Comparison of ENCODE assay signal across 8 mouse cellular contexts in the genomic region with DNA sequence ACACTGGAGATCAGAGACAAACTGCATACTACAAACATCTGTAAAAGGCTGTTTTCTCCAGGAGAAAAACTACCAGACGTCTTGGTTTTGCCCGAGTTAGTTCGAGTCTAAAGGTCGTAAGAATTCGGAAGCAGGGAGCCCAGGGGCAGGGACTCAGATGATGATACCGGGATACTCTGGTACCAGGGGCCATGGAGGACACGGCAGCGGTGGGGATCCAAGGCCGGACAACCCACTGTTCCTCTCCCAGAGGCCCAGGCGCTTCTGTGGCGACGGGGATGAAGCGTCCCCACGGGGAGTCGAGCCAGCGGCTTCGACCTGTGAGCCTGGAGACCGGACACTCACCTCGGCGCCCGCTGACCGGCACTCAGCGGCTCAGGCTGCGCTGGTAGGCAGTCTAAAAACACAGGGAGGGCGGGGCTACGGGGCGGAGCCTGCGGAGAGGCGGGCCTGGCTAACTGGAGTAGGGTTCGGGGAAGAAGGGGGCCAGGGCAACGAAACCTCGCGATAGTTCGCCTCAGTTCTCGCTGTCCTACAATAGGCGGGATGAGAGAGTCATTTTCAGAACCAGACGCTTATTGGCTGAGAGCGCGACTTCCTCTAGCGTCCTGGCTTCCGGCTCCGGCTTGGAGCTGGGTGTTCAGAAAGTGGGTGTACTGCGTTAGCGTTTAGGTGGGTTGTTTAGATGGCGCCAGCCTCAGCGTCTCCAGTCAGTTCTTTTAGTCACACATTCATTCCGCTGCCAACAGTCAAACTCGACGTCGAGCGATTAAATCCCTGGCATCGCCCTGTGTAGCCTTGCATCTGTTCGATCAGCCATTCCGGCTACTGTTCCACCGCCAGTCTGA. TPM values are rescaled to one million over a fixed set of nuclear protein-coding genes. Genes with fewer than 3 reads are reported as not detected.
A peak's percentile ranks its signal among the peaks of the same experiment; 100 is the strongest.
DNase-seq lines count a peak whose midpoint lies in the region; ATAC-seq and TF ChIP-seq lines count a peak whose summit lies in the region.

A gene (minus strand): TSS at position 436 of the 848 bp plus-strand sequence.

- WGBS in forebrain, embryonic 10.5 days = under 1% methylated on average over 55 of the region's 55 CpGs
- WGBS in heart, embryonic 15.5 days = under 1% methylated on average over 55 of the region's 55 CpGs
- WGBS in liver, embryonic 14.5 days (ENCODE audit: insufficient replicate concordance) = under 1% methylated on average over 55 of the region's 55 CpGs
- WGBS in neural tube, embryonic 11.5 days = under 1% methylated on average over 55 of the region's 55 CpGs
- WGBS in stomach, postnatal 0 days = under 1% methylated on average over 55 of the region's 55 CpGs

- peak within 1 kb of the TSS; percentile 90 for H3K27ac ChIP-seq in forebrain, embryonic 10.5 days
- peak within 1 kb of the TSS; percentile 83 for H3K27ac ChIP-seq in heart, embryonic 15.5 days
- peak within 1 kb of the TSS; percentile 73 for H3K27ac ChIP-seq in liver, embryonic 14.5 days
- peak within 1 kb of the TSS; percentile 71 for H3K27ac ChIP-seq in neural tube, embryonic 11.5 days (ENCODE audit: low read depth, low read length)
- H3K27ac ChIP-seq in stomach, postnatal 0 days (replicated peaks) = peak within 1 kb of the TSS; percentile 97

- TF ChIP-seq CTCF in liver, embryonic 14.5 days (IDR thresholded peaks at IDR 0.05; ENCODE audit: low read depth) = no peak
- no peak; the same call in 1 of the 2 replicates for TF ChIP-seq CTCF in stomach, postnatal 0 days (IDR thresholded peaks at IDR 0.05; ENCODE audit: low read depth)

- no peaks in the 10 kb centered on the region for H3K9me3 ChIP-seq in forebrain, embryonic 10.5 days
- no peaks in the 10 kb centered on the region for H3K9me3 ChIP-seq in heart, embryonic 15.5 days (replicated peaks)
- H3K9me3 ChIP-seq in liver, embryonic 14.5 days (ENCODE audit: control insufficient read depth, low read length) = no peaks in the 10 kb centered on the region
- H3K9me3 ChIP-seq in neural tube, embryonic 11.5 days (ENCODE audit: control insufficient read depth, low read length) = no peaks in the 10 kb centered on the region
- H3K9me3 ChIP-seq in stomach, postnatal 0 days (ENCODE audit: control insufficient read depth, low read length) = no peaks in the 10 kb centered on the region

- H3K27me3 ChIP-seq in forebrain, embryonic 10.5 days (ENCODE audit: poor library complexity, severe bottlenecking) = no peaks in the 10 kb centered on the region
- H3K27me3 ChIP-seq in heart, embryonic 15.5 days = no peaks in the 10 kb centered on the region
- H3K27me3 ChIP-seq in liver, embryonic 14.5 days (ENCODE audit: control insufficient read depth, insufficient read depth, low read length) = no peaks in the 10 kb centered on the region
- no peaks in the 10 kb centered on the region for H3K27me3 ChIP-seq in neural tube, embryonic 11.5 days (ENCODE audit: control insufficient read depth, insufficient read depth, low read length)
- no peaks in the 10 kb centered on the region for H3K27me3 ChIP-seq in stomach, postnatal 0 days (ENCODE audit: control insufficient read depth, insufficient read depth, low read length)

- peak; percentile 97 to 99 for DNase-seq in CD8-positive naive resting alpha-beta T cell, adult 2 months (ENCODE audit: low read depth in 2 of 2, low spot score in 2 of 2)
- DNase-seq in c-Kit-positive CD71-negative TER-119-negative erythroid progenitor cells, embryonic 14.5 days (ENCODE audit: low read depth) = peak; percentile 99
- peak; percentile 98 for DNase-seq in forebrain, embryonic 10.5 days (ENCODE audit: extremely low spot score, low spot score)
- peak; percentile 100 for DNase-seq in kidney, postnatal 25 days
- peak; percentile 99 for DNase-seq in liver, embryonic 14.5 days (ENCODE audit: low read depth in 3 of 3, low spot score in 3 of 3)
- peak; percentile 98 for DNase-seq in neural tube, embryonic 11.5 days (ENCODE audit: low spot score)
- peak; percentile 100 for DNase-seq in stomach, postnatal 0 days (ENCODE audit: low spot score)

- ATAC-seq in heart, embryonic 15.5 days (replicated peaks; ENCODE audit: insufficient number of reproducible peaks, insufficient read depth, low FRiP score, low read depth) = peak; percentile 99
- ATAC-seq in liver, embryonic 14.5 days (ENCODE audit: insufficient read depth) = peak; percentile 98
- peak; percentile 99 for ATAC-seq in neural tube, embryonic 11.5 days (ENCODE audit: insufficient read depth, low FRiP score, low TSS enrichment)
- peak; percentile 99 for ATAC-seq in stomach, postnatal 0 days (ENCODE audit: low FRiP score, low TSS enrichment)

- peak within 1 kb of the TSS; percentile 84 for H3K9ac ChIP-seq in heart, embryonic 15.5 days
- peak within 1 kb of the TSS; percentile 79 for H3K9ac ChIP-seq in liver, embryonic 14.5 days (replicated peaks)
- H3K9ac ChIP-seq in neural tube, embryonic 11.5 days (ENCODE audit: low read length) = peak within 1 kb of the TSS; percentile 62
- peak within 1 kb of the TSS; percentile 91 for H3K9ac ChIP-seq in stomach, postnatal 0 days (ENCODE audit: low read length)

- H3K4me1 ChIP-seq in forebrain, embryonic 10.5 days = peaks cover 43% of the 10 kb centered on the region
- H3K4me1 ChIP-seq in heart, embryonic 15.5 days (replicated peaks) = peaks cover 32% of the 10 kb centered on the region
- H3K4me1 ChIP-seq in liver, embryonic 14.5 days (replicated peaks; ENCODE audit: control insufficient read depth in 2 of 2, insufficient read depth in 2 of 2, low read length in 1 of 2) = peaks cover 9 to 10% of the 10 kb centered on the region in 2 experiments
- H3K4me1 ChIP-seq in neural tube, embryonic 11.5 days (ENCODE audit: control insufficient read depth, insufficient read depth, low read length) = peaks cover 5% of the 10 kb centered on the region; the same call in 1 of the 2 replicates
- H3K4me1 ChIP-seq in stomach, postnatal 0 days (replicated peaks; ENCODE audit: control insufficient read depth, insufficient read depth) = no peaks in the 10 kb centered on the region

- peak within 1 kb of the TSS; percentile 82 for H3K4me2 ChIP-seq in heart, embryonic 15.5 days
- peak within 1 kb of the TSS; percentile 73 for H3K4me2 ChIP-seq in liver, embryonic 14.5 days (ENCODE audit: low read depth)
- peak within 1 kb of the TSS; percentile 62 for H3K4me2 ChIP-seq in neural tube, embryonic 11.5 days (ENCODE audit: low read depth)
- peak within 1 kb of the TSS; percentile 72 for H3K4me2 ChIP-seq in stomach, postnatal 0 days (replicated peaks; ENCODE audit: low read depth)

- TF ChIP-seq EP300 in liver, embryonic 14.5 days (IDR thresholded peaks at IDR 0.05; ENCODE audit: low read depth) = peak; percentile 43
- TF ChIP-seq EP300 in stomach, postnatal 0 days (optimal IDR thresholded peaks at IDR 0.05) = peak; percentile 95

- H3K4me3 ChIP-seq in forebrain, embryonic 10.5 days = peak within 1 kb of the TSS; percentile 79
- peak within 1 kb of the TSS; percentile 80 for H3K4me3 ChIP-seq in heart, embryonic 15.5 days
- H3K4me3 ChIP-seq in liver, embryonic 14.5 days (ENCODE audit: insufficient read depth in 1 of 2, low read depth in 2 of 2, low read length in 2 of 2) = peak within 1 kb of the TSS; percentile 74 to 99
- H3K4me3 ChIP-seq in neural tube, embryonic 11.5 days (ENCODE audit: low read depth, low read length) = peak within 1 kb of the TSS; percentile 53
- peak within 1 kb of the TSS; percentile 74 for H3K4me3 ChIP-seq in stomach, postnatal 0 days (ENCODE audit: low read depth, low read length)

- no peaks in the 10 kb centered on the region for H3K36me3 ChIP-seq in forebrain, embryonic 10.5 days (replicated peaks)
- H3K36me3 ChIP-seq in heart, embryonic 15.5 days = peaks cover 6% of the 10 kb centered on the region; the same call in 1 of the 2 replicates
- no peaks in the 10 kb centered on the region for H3K36me3 ChIP-seq in liver, embryonic 14.5 days (replicated peaks; ENCODE audit: control insufficient read depth, insufficient read depth, low read depth)
- no peaks in the 10 kb centered on the region for H3K36me3 ChIP-seq in neural tube, embryonic 11.5 days (ENCODE audit: control insufficient read depth, insufficient read depth, low read length)
- H3K36me3 ChIP-seq in stomach, postnatal 0 days (ENCODE audit: control insufficient read depth, insufficient read depth, low read length) = 0 out of 2 replicates have a peak, but pooled peaks cover 3% of the 10 kb centered on the region

RNA-seq across cellular contexts. Expression of the gene that starts here (rescaled TPM):
- polyA plus RNA-seq in forebrain, embryonic 10.5 days (2016; fragmentation: Nextera tagmentation; extraction: Ambion mirVana) = 16.0 and 16.7 TPM in 2 replicates
- polyA plus RNA-seq in heart, embryonic 15.5 days (2015; fragmentation: Nextera tagmentation; extraction: Ambion mirVana) = 10.7 and 11.5 TPM in 2 replicates
- polyA plus RNA-seq in liver, embryonic 14.5 days (2012; rRNA removed) = 4.6 and 5.0 TPM in 2 replicates
- 10.1 and 11.3 TPM in 2 replicates for polyA plus RNA-seq in liver, embryonic 14.5 days (2014; fragmentation: Nextera tagmentation; extraction: Ambion mirVana)
- 29.6 and 32.6 TPM in 2 replicates for polyA plus RNA-seq in neural tube, embryonic 11.5 days (2014; fragmentation: Nextera tagmentation; extraction: Ambion mirVana)
- polyA plus RNA-seq in stomach, postnatal 0 days (2015; fragmentation: Nextera tagmentation; extraction: Ambion mirVana) = 66.0 and 66.5 TPM in 2 replicates

Comparison
In these comparisons a context has a peak if more than half of its experiments do, and no peak if none do; other contexts are left out.
1. Peak in every context shown above with its lines: DNase-seq, ATAC-seq, H3K4me3 ChIP-seq and H3K27ac ChIP-seq.